Comparison of ENCODE assay signal across 39 mouse cellular contexts in the genomic region with DNA sequence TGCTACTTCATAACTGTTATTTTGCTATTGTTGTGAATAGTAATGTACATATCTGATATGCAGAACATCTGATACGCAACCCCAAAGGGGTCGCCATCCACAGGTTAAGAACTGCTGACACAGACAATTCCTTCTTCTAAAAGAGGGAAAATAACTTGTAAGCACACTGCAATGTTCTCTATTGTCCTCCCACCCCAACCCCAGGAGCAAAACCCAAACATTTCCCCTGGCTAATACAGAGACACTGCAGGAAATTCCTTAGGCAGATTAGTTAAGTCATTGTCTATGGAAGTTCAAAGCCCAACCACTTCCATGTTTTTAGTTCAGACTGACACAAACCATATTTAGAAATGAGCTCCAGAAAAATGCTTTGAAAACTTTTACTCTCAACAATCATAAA. TPM values are rescaled to one million over a fixed set of nuclear protein-coding genes. Genes with fewer than 3 reads are reported as not detected.
A peak's percentile ranks its signal among the peaks of the same experiment; 100 is the strongest.
DNase-seq lines count a peak whose midpoint lies in the region; ATAC-seq and TF ChIP-seq lines count a peak whose summit lies in the region.
"Had no signal": no experiment of that assay in that cellular context is flagged by ENCODE, and none has a peak within 500 bp of the region (broad histone marks: within the 10 kb centered on the region; RNA-seq: fewer than 3 reads in every experiment).

No protein-coding gene starts in this region.

- H3K27ac ChIP-seq in embryonic facial prominence, embryonic 14.5 days (replicated peaks; ENCODE audit: low read depth, low read length), result 0 out of 2 replicates have a peak overlapping the region, but pooled peaks have one; percentile 8
- H3K27ac ChIP-seq in embryonic facial prominence, embryonic 10.5 days (replicated peaks), result no peak overlapping the region
- peak overlapping the region; percentile 70 for H3K27ac ChIP-seq in heart, postnatal 0 days (ENCODE audit: low read depth)
- 0 out of 2 replicates have a peak overlapping the region, but pooled peaks have one; percentile 54 for H3K27ac ChIP-seq in lung, embryonic 14.5 days (ENCODE audit: low read depth)
- H3K27ac ChIP-seq in embryonic fibroblast, embryonic 13.5 days (ENCODE audit: insufficient read depth, low read length), result peak overlapping the region; percentile 70; the same call in 1 of the 2 replicates
- H3K27ac ChIP-seq: forebrain, embryonic 15.5 days; intestine, embryonic 15.5 days; limb, embryonic 10.5 days; liver, embryonic 14.5 days; neural tube, embryonic 15.5 days had no signal

- ATAC-seq in embryonic facial prominence, embryonic 14.5 days (ENCODE audit: low read depth), result no peak
- no peak for ATAC-seq in heart, postnatal 0 days (ENCODE audit: insufficient read depth, low read depth)
- ATAC-seq in lung, embryonic 14.5 days (ENCODE audit: insufficient read depth), result no peak
- ATAC-seq: forebrain, embryonic 15.5 days; hindbrain, embryonic 16.5 days; intestine, embryonic 15.5 days had no signal

- intact Hi-C loops in heart, postnatal 14 days (cut with DNase I), result no loop called here

- WGBS in embryonic facial prominence, embryonic 14.5 days, result 90% methylated on average over 2 of the region's 2 CpGs
- 91% methylated on average over 2 of the region's 2 CpGs for WGBS in embryonic facial prominence, embryonic 10.5 days
- 84% methylated on average over 2 of the region's 2 CpGs for WGBS in heart, postnatal 0 days
- WGBS in lung, embryonic 14.5 days, result 89% methylated on average over 2 of the region's 2 CpGs

- no peak for TF ChIP-seq CTCF in heart, postnatal 0 days (IDR thresholded peaks at IDR 0.05; ENCODE audit: low read depth)
- no peak for TF ChIP-seq CTCF in lung, embryonic 14.5 days (IDR thresholded peaks at IDR 0.05; ENCODE audit: low read depth)
- no peak for TF ChIP-seq CTCF in embryonic fibroblast, embryonic 13.5 days (IDR thresholded peaks at IDR 0.05; ENCODE audit: borderline replicate concordance, insufficient read depth, low read length)

- no peak for TF ChIP-seq POLR2A in embryonic fibroblast, embryonic 13.5 days (IDR thresholded peaks at IDR 0.05; ENCODE audit: low read depth, low read length)

- H3K9me3 ChIP-seq in embryonic facial prominence, embryonic 14.5 days (ENCODE audit: control insufficient read depth, low read length), result no peaks in the 10 kb centered on the region
- H3K9me3 ChIP-seq in embryonic facial prominence, embryonic 10.5 days, result peaks cover 7% of the 10 kb centered on the region; the same call in 1 of the 2 replicates
- H3K9me3 ChIP-seq in heart, postnatal 0 days (replicated peaks; ENCODE audit: control insufficient read depth, low read length), result no peaks in the 10 kb centered on the region
- H3K9me3 ChIP-seq in lung, embryonic 14.5 days (ENCODE audit: low read depth, low read length), result no peaks in the 10 kb centered on the region
- H3K9me3 ChIP-seq: forebrain, embryonic 10.5 days; forebrain, embryonic 15.5 days; intestine, embryonic 15.5 days; limb, embryonic 10.5 days; limb, embryonic 15.5 days; lung, embryonic 15.5 days; neural tube, embryonic 15.5 days had no signal

- H3K4me1 ChIP-seq in embryonic facial prominence, embryonic 14.5 days (ENCODE audit: control insufficient read depth, insufficient read depth, low read length), result peaks cover 4% of the 10 kb centered on the region; the same call in 1 of the 2 replicates
- H3K4me1 ChIP-seq in embryonic facial prominence, embryonic 10.5 days, result no peaks in the 10 kb centered on the region
- peaks cover 23% of the 10 kb centered on the region for H3K4me1 ChIP-seq in heart, postnatal 0 days (ENCODE audit: control insufficient read depth, insufficient read depth)
- H3K4me1 ChIP-seq in lung, embryonic 14.5 days (ENCODE audit: insufficient read depth), result no peaks in the 10 kb centered on the region; the same call in 1 of the 2 replicates
- peaks cover 3% of the 10 kb centered on the region for H3K4me1 ChIP-seq in embryonic fibroblast, embryonic 13.5 days (ENCODE audit: control insufficient read depth, insufficient read depth, low read length)
- H3K4me1 ChIP-seq: forebrain, embryonic 10.5 days; forebrain, embryonic 15.5 days; limb, embryonic 10.5 days; limb, embryonic 15.5 days; neural tube, embryonic 15.5 days had no signal

- DNase-seq in embryonic facial prominence, embryonic 14.5 days (ENCODE audit: low spot score), result no peak
- no peak for DNase-seq in embryonic facial prominence, embryonic 10.5 days (ENCODE audit: low spot score)
- DNase-seq in heart, postnatal 0 days (ENCODE audit: low spot score), result no peak
- DNase-seq in heart, postnatal 14 days, result no peak
- DNase-seq in lung, embryonic 14.5 days, result peak; percentile 52
- no peak for DNase-seq in lung, postnatal 10 days
- DNase-seq: adrenal gland, postnatal 36 days; cerebellum, adult 18-20 months; cerebellum, postnatal 10 days; kidney, adult 2 months; kidney, postnatal 4 days; layer of hippocampus, adult 9-11 months; midbrain, embryonic 14.5 days; retina, postnatal 1 day; right cerebral cortex, postnatal 14 days; thymus, postnatal 4 days had no signal

- H3K9ac ChIP-seq in embryonic facial prominence, embryonic 14.5 days (ENCODE audit: low read depth, low read length), result no peak overlapping the region
- no peak overlapping the region for H3K9ac ChIP-seq in heart, postnatal 0 days (replicated peaks; ENCODE audit: low read depth, low read length)
- no peak overlapping the region for H3K9ac ChIP-seq in lung, embryonic 14.5 days
- H3K9ac ChIP-seq: forebrain, embryonic 15.5 days; intestine, embryonic 15.5 days; limb, embryonic 15.5 days; liver, embryonic 14.5 days; lung, embryonic 15.5 days; neural tube, embryonic 15.5 days had no signal

- no peak for TF ChIP-seq EP300 in heart, postnatal 0 days (IDR thresholded peaks at IDR 0.05; ENCODE audit: low read depth)

- no peaks in the 10 kb centered on the region for H3K27me3 ChIP-seq in embryonic facial prominence, embryonic 14.5 days (replicated peaks; ENCODE audit: control insufficient read depth, insufficient read depth, low read length)
- no peaks in the 10 kb centered on the region for H3K27me3 ChIP-seq in embryonic facial prominence, embryonic 10.5 days (replicated peaks; ENCODE audit: low read depth, poor library complexity, severe bottlenecking)
- no peaks in the 10 kb centered on the region for H3K27me3 ChIP-seq in heart, postnatal 0 days (ENCODE audit: control insufficient read depth, insufficient read depth, low read length)
- H3K27me3 ChIP-seq in lung, embryonic 14.5 days (ENCODE audit: insufficient read depth, low read length), result no peaks in the 10 kb centered on the region
- H3K27me3 ChIP-seq: forebrain, embryonic 15.5 days; intestine, embryonic 15.5 days; limb, embryonic 15.5 days; lung, embryonic 15.5 days; neural tube, embryonic 15.5 days had no signal

- H3K4me2 ChIP-seq in embryonic facial prominence, embryonic 14.5 days (ENCODE audit: low read depth, low read length), result no peak overlapping the region
- no peak overlapping the region for H3K4me2 ChIP-seq in heart, postnatal 0 days (ENCODE audit: low read depth, low read length)
- no peak overlapping the region for H3K4me2 ChIP-seq in lung, embryonic 14.5 days
- H3K4me2 ChIP-seq: forebrain, embryonic 15.5 days; intestine, embryonic 15.5 days; limb, embryonic 15.5 days; lung, embryonic 15.5 days; neural tube, embryonic 15.5 days had no signal

- no peak overlapping the region for H3K4me3 ChIP-seq in embryonic facial prominence, embryonic 14.5 days (ENCODE audit: low read depth, low read length)
- H3K4me3 ChIP-seq in embryonic facial prominence, embryonic 10.5 days, result no peak overlapping the region
- H3K4me3 ChIP-seq in heart, postnatal 0 days (ENCODE audit: low read depth, low read length), result no peak overlapping the region
- no peak overlapping the region for H3K4me3 ChIP-seq in lung, embryonic 14.5 days (ENCODE audit: low read depth, low read length)
- no peak overlapping the region for H3K4me3 ChIP-seq in embryonic fibroblast, embryonic 13.5 days (ENCODE audit: insufficient read depth, low read length)
- H3K4me3 ChIP-seq: forebrain, embryonic 10.5 days; forebrain, embryonic 15.5 days; intestine, embryonic 15.5 days; limb, embryonic 10.5 days; limb, embryonic 15.5 days; lung, embryonic 15.5 days; neural tube, embryonic 15.5 days had no signal

- no peaks in the 10 kb centered on the region for H3K36me3 ChIP-seq in embryonic facial prominence, embryonic 14.5 days (ENCODE audit: control insufficient read depth, insufficient read depth, low read length)
- peaks cover 13% of the 10 kb centered on the region for H3K36me3 ChIP-seq in embryonic facial prominence, embryonic 10.5 days (replicated peaks)
- 0 out of 2 replicates have a peak, but pooled peaks cover 4% of the 10 kb centered on the region for H3K36me3 ChIP-seq in heart, postnatal 0 days (replicated peaks; ENCODE audit: control insufficient read depth, insufficient read depth, low read length)
- H3K36me3 ChIP-seq in lung, embryonic 14.5 days (ENCODE audit: insufficient read depth), result peaks cover 4% of the 10 kb centered on the region; the same call in 1 of the 2 replicates
- H3K36me3 ChIP-seq: forebrain, embryonic 15.5 days; lung, embryonic 15.5 days had no signal

RNA-seq across cellular contexts. Expression of a gene that starts 14.5 kb away (rescaled TPM):
- polyA plus RNA-seq in embryonic facial prominence, embryonic 14.5 days (2014; fragmentation: Nextera tagmentation; extraction: Ambion mirVana), result 36.1 and 40.3 TPM in 2 replicates
- 27.8 and 30.7 TPM in 2 replicates for polyA plus RNA-seq in embryonic facial prominence, embryonic 10.5 days (2016; fragmentation: Nextera tagmentation; extraction: Ambion mirVana)
- 62.1 and 67.8 TPM in 2 replicates for total RNA-seq in heart, postnatal 0 days (2014; rRNA removed; ENCODE audit: low replicate concordance)
- 25.4 and 25.9 TPM in 2 replicates for polyA plus RNA-seq in heart, postnatal 0 days (2015; fragmentation: Nextera tagmentation; extraction: Ambion mirVana)
- 10 to 100 TPM; 71.5 to 80.6 TPM for total RNA-seq in heart, postnatal 14 days (2021)
- 54.7 and 59.2 TPM in 2 replicates for polyA plus RNA-seq in lung, embryonic 14.5 days (2014; fragmentation: Nextera tagmentation; extraction: Ambion mirVana)
- polyA plus RNA-seq in embryonic fibroblast, embryonic 13.5 days (2011; ENCODE audit: insufficient read length, low read depth, missing spikeins), result 49.8 and 62.1 TPM in 2 replicates

RNA-seq across cellular contexts. Expression of a gene that starts 48.0 kb away (rescaled TPM):
- polyA plus RNA-seq in embryonic facial prominence, embryonic 14.5 days (2014; fragmentation: Nextera tagmentation; extraction: Ambion mirVana), result not detected in 2 replicates
- 0.62 TPM in 1 of 2 replicates, not detected in the other for polyA plus RNA-seq in embryonic facial prominence, embryonic 10.5 days (2016; fragmentation: Nextera tagmentation; extraction: Ambion mirVana)
- total RNA-seq in heart, postnatal 0 days (2014; rRNA removed; ENCODE audit: low replicate concordance), result not detected in 2 replicates
- 0.32 TPM in 1 of 2 replicates, not detected in the other for polyA plus RNA-seq in heart, postnatal 0 days (2015; fragmentation: Nextera tagmentation; extraction: Ambion mirVana)
- total RNA-seq in heart, postnatal 14 days (2021), result not detected
- polyA plus RNA-seq in lung, embryonic 14.5 days (2014; fragmentation: Nextera tagmentation; extraction: Ambion mirVana), result 0.88 TPM in 1 of 2 replicates, not detected in the other
- not detected in 2 replicates for polyA plus RNA-seq in embryonic fibroblast, embryonic 13.5 days (2011; ENCODE audit: insufficient read length, low read depth, missing spikeins)
- total RNA-seq: adrenal gland, adult 18-20 months; adrenal gland, postnatal 36 days; common myeloid progenitor, adult 5-6 weeks; gastrocnemius, adult 18-20 months; gastrocnemius, postnatal 4 days; heart, postnatal 25 days; left cerebral cortex, postnatal 10 days; monocyte, adult 5-6 weeks had no signal
- polyA plus RNA-seq: brain, embryonic 14.5 days; embryonic facial prominence, embryonic 11.5 days; forebrain, embryonic 10.5 days; forebrain, embryonic 15.5 days; frontal cortex, adult 2 months; intestine, embryonic 15.5 days; kidney, adult 2 months; limb, embryonic 10.5 days; limb, embryonic 15.5 days; neural tube, embryonic 15.5 days; small intestine, adult 2 months; testis, adult 2 months; thymus, postnatal 0 days had no signal
